Mouse (Mus musculus): ENCODE data around the gene Mapre1. TPM values are rescaled to one million over a fixed set of nuclear protein-coding genes. Genes with fewer than 3 reads are reported as not detected.

Gene Mapre1
- total RNA-seq, 2 experiments from 2014 or later = 82.2 to 89.2 TPM

GRCm38 (mm10) chr2:153775472-153775871, 34.4 kb downstream of the Mapre1 start:
- no peak for DNase-seq (ENCODE audit: extremely low spot score in 1 of 2, low spot score in 1 of 2)

GRCm38 (mm10) chr2:153778638-153779362, 37.7 kb downstream of the Mapre1 start:
- DNase-seq (ENCODE audit: extremely low spot score in 1 of 2, low spot score in 1 of 2) = peak; percentile 17 to 33

- no peak for DNase-seq (ENCODE audit: extremely low spot score in 1 of 2, low spot score in 1 of 2)
These were observed 38.4 kb downstream of the Mapre1 start, which contains the start of gene Efcab8 for GRCm38 (mm10) chr2:153779394-153779981. Efcab8 (plus strand) TSS chr2:153779931.

GRCm38 (mm10) chr2:153781181-153781580, 40.1 kb downstream of the Mapre1 start:
- no peak for DNase-seq (ENCODE audit: extremely low spot score in 1 of 2, low spot score in 1 of 2)

- peak in 1 of 2 experiments; percentile 16 for DNase-seq (ENCODE audit: extremely low spot score in 1 of 2, low spot score in 1 of 2)
These were observed 43.6 kb downstream of the Mapre1 start for GRCm38 (mm10) chr2:153784668-153785067.

GRCm38 (mm10) chr2:153793366-153793765, 52.3 kb downstream of the Mapre1 start:
- no peak for DNase-seq (ENCODE audit: extremely low spot score in 1 of 2, low spot score in 1 of 2)

- no peak for DNase-seq (ENCODE audit: extremely low spot score in 1 of 2, low spot score in 1 of 2)
These were observed 54.0 kb downstream of the Mapre1 start for GRCm38 (mm10) chr2:153795090-153795489.

GRCm38 (mm10) chr2:153807464-153807863, 66.4 kb downstream of the Mapre1 start:
- DNase-seq (ENCODE audit: extremely low spot score in 1 of 2, low spot score in 1 of 2) = peak; percentile 67 to 74

GRCm38 (mm10) chr2:153808146-153808545, 67.1 kb downstream of the Mapre1 start:
- no peak for DNase-seq (ENCODE audit: extremely low spot score in 1 of 2, low spot score in 1 of 2)

- DNase-seq (ENCODE audit: extremely low spot score in 1 of 2, low spot score in 1 of 2) = no peak
These were observed 67.8 kb downstream of the Mapre1 start for GRCm38 (mm10) chr2:153808841-153809240.

GRCm38 (mm10) chr2:153809921-153810320, 68.8 kb downstream of the Mapre1 start:
- no peak for DNase-seq (ENCODE audit: extremely low spot score in 1 of 2, low spot score in 1 of 2)

- no peak for DNase-seq (ENCODE audit: extremely low spot score in 1 of 2, low spot score in 1 of 2)
These were observed 81.0 kb downstream of the Mapre1 start for GRCm38 (mm10) chr2:153822005-153822543.

Other genes starting within 250 kb of the Mapre1 start
- not detected for gene 4930404H24Rik, start 248.5 kb upstream of the Mapre1 start, total RNA-seq (2021)
- gene Nol4l, start 211.3 kb upstream of the Mapre1 start, total RNA-seq (2021) = 10 to 100 TPM; 42.7 to 48.9 TPM
- gene Commd7, start 108.5 kb upstream of the Mapre1 start, total RNA-seq (2021) = 10 to 100 TPM; 29.1 to 30.9 TPM
- gene Dnmt3b, start 91.8 kb upstream of the Mapre1 start, total RNA-seq (2021) = 1 to 10 TPM in 1 of 2 experiments, under 1 TPM in 1; 0.84 to 1.3 TPM
- gene Dnmt3c, start 44.6 kb upstream of the Mapre1 start, total RNA-seq (2021) = under 1 TPM in 1 of 2 experiments, not detected in 1; 0.23 TPM
- under 1 TPM; 0.12 to 0.19 TPM for gene Efcab8, start 38.7 kb downstream of the Mapre1 start, total RNA-seq (2021)
- not detected for gene Sun5, start 129.8 kb downstream of the Mapre1 start, total RNA-seq (2021)
- not detected for gene Bpifb2, start 133.8 kb downstream of the Mapre1 start, total RNA-seq (2021)
- not detected for gene Bpifb6, start 159.1 kb downstream of the Mapre1 start, total RNA-seq (2021)
- not detected for gene Bpifb3, start 177.0 kb downstream of the Mapre1 start, total RNA-seq (2021)
- gene Bpifb4, start 196.9 kb downstream of the Mapre1 start, total RNA-seq (2021) = not detected
- gene Bpifa6, start 233.7 kb downstream of the Mapre1 start, total RNA-seq (2021) = not detected

Data from layer of hippocampus, postnatal 25 days (tissue).